Mouse (Mus musculus) hindbrain, embryonic 16.5 days (tissue): ENCODE data around the gene Agbl4. TPM values are rescaled to one million over a fixed set of nuclear protein-coding genes. Genes with fewer than 3 reads are reported as not detected.
A peak's percentile ranks its signal among the peaks of the same experiment; 100 is the strongest.

Source experiments
- ATAC-seq: fragments of 200-750 bp; cut with Nextera tagmentation; 2 replicates; pipeline ENCODE4 v1.8.0; 2017; ENCODE audit warnings: moderate TSS enrichment, moderate library complexity
- H3K27ac ChIP-seq: fragments of 300-500 bp; sonication (generic); 2 replicates; pipeline ENCODE4 v1.5.1; 2014; ENCODE audit warnings: low read depth, mild to moderate bottlenecking, control low read depth, low read length, moderate library complexity
- H3K27me3 ChIP-seq: fragments of 300-500 bp; sonication (generic); replicated peaks from 2 replicates; pipeline ENCODE4 v1.6.1; 2014; ENCODE audit warnings: low read length; ENCODE audit not compliant: control insufficient read depth, insufficient read depth
- H3K36me3 ChIP-seq: fragments of 300-500 bp; sonication (generic); 2 replicates; pipeline ENCODE4 v1.6.1; 2014; ENCODE audit warnings: mild to moderate bottlenecking, low read length, moderate library complexity, mixed read lengths; ENCODE audit not compliant: control insufficient read depth, insufficient read depth
- H3K4me1 ChIP-seq: fragments of 300-500 bp; sonication (generic); 2 replicates; pipeline ENCODE4 v1.6.1; 2014; ENCODE audit warnings: low read depth, low read length; ENCODE audit not compliant: control insufficient read depth, insufficient read depth
- H3K4me2 ChIP-seq: fragments of 300-500 bp; sonication (generic); 2 replicates; pipeline ENCODE4 v1.6.1; 2014; ENCODE audit warnings: mild to moderate bottlenecking, low read length, control low read depth, moderate library complexity
- H3K4me3 ChIP-seq: fragments of 300-500 bp; sonication (generic); 2 replicates; pipeline ENCODE4 v1.5.1; 2014; ENCODE audit warnings: mild to moderate bottlenecking, low read length, control low read depth, moderate library complexity
- H3K9ac ChIP-seq: fragments of 300-500 bp; sonication (generic); 2 replicates; pipeline ENCODE4 v1.6.1; 2014; ENCODE audit warnings: low read depth, mild to moderate bottlenecking, control low read depth, low read length, moderate library complexity
- H3K9me3 ChIP-seq: fragments of 300-500 bp; sonication (generic); 2 replicates; pipeline ENCODE4 v1.6.1; 2014; ENCODE audit warnings: mild to moderate bottlenecking, low read length, moderate library complexity; ENCODE audit not compliant: control insufficient read depth
- WGBS: fragments of 180-500 bp; shearing (Covaris S2); extraction: QIAGEN DNeasy Blood & Tissue Kit; methylation state at CpG from one replicate; pipeline ENCODE4 v1.1.7; 2014; 5-methylcytosine and 5-hydroxymethylcytosine counted together
- polyA plus RNA-seq: library from polyadenylated mRNA; unstranded; fragments of >200 nt; fragmentation: Nextera tagmentation; extraction: Ambion mirVana; gene quantifications from 2 replicates; pipeline ENCODE4 v1.2.1, GENCODE M21; 2015

Agbl4 gene
- polyA plus RNA-seq, 1 experiment from 2014 or later: 4.8 TPM

DNA sequence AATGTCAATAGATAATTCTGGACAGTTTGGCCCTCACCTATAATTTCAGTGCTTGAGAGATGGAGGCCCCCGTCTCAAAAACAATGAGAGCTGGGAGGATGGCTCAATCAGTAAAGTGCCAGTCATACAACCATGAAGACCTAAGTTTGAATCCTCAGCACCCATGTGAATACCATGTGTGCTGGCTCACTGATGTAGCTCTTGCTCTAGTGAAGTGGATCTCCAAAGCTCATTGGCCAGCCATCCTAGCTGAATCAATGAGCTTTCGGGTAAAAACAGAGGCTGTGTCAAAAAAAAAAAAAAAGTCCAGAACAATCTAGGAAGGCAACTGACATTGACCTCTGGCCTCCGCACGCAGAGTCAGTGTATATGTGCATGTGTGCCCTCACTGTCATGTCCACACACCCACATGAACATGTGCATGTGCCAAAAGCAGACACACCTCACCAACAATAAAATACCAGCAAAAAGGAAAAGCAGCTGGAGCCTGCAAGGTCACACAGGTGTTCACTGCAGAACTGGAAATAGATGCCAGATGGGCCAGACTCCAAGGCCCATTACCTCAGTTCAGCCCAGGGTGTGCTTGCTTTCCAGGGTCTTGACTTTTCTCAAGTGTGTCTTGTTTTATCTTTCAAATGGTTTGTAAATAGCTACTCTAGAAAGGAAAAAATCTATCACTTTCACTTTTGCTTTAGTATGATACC, 1192.2 kb downstream of the Agbl4 start:
- Histone ChIP-seq H3K27me3 (no peaks in the 10 kb centered on the region), H3K4me3 (no peak overlapping the region), H3K9me3 (no peaks in the 10 kb centered on the region), H3K9ac (no peak overlapping the region), H3K4me2 (no peak overlapping the region), H3K27ac (no peak overlapping the region), H3K36me3 (no peaks in the 10 kb centered on the region), H3K4me1 (no peaks in the 10 kb centered on the region)
- no peak for ATAC-seq
- 88% methylated on average over 4 of the region's 4 CpGs for WGBS

DNA sequence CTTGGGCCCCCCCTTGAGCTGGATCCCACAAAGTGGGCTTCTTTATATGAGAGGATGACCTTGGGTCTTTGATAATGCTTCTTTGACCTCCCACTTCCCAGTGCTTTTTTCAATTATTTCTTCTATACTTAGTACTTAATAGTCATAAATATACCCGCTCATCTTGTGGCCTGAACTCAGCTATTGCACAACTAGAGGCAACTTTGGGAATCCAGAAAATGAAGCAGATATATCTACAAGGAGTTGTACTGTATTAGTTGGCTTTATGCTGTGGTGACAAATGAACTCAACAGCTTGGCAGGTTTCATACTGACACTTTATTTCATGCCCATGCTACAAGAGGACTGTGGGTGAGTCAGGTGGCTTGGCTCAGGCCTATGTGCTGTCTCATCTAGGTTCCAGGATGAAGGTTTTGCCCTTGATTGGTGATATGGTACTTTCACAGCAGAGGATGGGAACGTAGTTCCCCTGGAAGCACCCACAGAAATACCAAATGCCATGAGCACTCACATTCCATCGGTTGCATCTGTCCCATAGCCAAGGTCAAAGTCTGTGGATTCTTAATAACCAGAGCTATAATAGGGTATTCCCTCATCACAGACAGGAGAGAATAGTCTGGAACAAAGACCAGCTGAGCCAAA, 1197.3 kb downstream of the Agbl4 start:
- no peak for ATAC-seq
- no peak overlapping the region for H3K4me2 ChIP-seq
- no peaks in the 10 kb centered on the region for H3K36me3 ChIP-seq
- no peaks in the 10 kb centered on the region for H3K9me3 ChIP-seq
- H3K9ac ChIP-seq: no peak overlapping the region
- H3K4me3 ChIP-seq: no peak overlapping the region
- peaks cover 3% of the 10 kb centered on the region; the same call in 1 of the 2 replicates for H3K4me1 ChIP-seq
- H3K27ac ChIP-seq: no peak overlapping the region
- 89% methylated on average over 3 of the region's 3 CpGs for WGBS
- no peaks in the 10 kb centered on the region for H3K27me3 ChIP-seq

- Histone ChIP-seq H3K4me3 (no peak overlapping the region), H3K36me3 (no peaks in the 10 kb centered on the region), H3K4me1 (peaks cover 3% of the 10 kb centered on the region; the same call in 1 of the 2 replicates), H3K9ac (no peak overlapping the region), H3K9me3 (no peaks in the 10 kb centered on the region), H3K27me3 (no peaks in the 10 kb centered on the region), H3K4me2 (no peak overlapping the region), H3K27ac (no peak overlapping the region)
- WGBS: 80% methylated on average over 2 of the region's 2 CpGs
- ATAC-seq: peak; percentile 97
These were observed 1199.8 kb downstream of the Agbl4 start for GRCm38 (mm10) chr4:111597249-111597661.

DNA sequence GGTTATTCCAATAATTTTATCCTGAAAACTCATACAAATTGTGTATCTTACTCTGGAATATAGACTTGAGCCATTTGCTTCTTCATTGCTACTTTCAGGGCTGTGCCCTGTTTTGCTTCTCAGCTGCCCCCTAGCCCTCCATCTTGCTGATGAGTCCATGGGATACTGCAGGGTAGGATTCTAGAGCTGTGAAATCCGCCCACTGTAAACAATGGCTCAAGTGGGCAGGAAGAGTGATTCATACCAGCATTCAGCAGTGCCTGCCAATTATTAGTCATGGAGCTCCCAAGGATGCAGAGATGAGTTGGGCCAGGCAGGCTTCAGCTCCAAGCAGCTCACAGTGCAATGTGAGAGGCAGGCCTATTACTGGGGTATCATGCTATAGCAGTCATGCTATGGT, 1200.5 kb downstream of the Agbl4 start:
- Histone ChIP-seq H3K4me2 (no peak overlapping the region), H3K4me1 (peaks cover 3% of the 10 kb centered on the region; the same call in 1 of the 2 replicates), H3K36me3 (no peaks in the 10 kb centered on the region), H3K4me3 (no peak overlapping the region), H3K9me3 (no peaks in the 10 kb centered on the region), H3K9ac (no peak overlapping the region), H3K27me3 (no peaks in the 10 kb centered on the region), H3K27ac (no peak overlapping the region)
- ATAC-seq: peak; percentile 27; the same call in 1 of the 2 replicates
- WGBS: 71% methylated on average over 1 of the region's 1 CpGs

- no peak for ATAC-seq
- Histone ChIP-seq H3K27ac (no peak overlapping the region), H3K9ac (no peak overlapping the region), H3K4me2 (no peak overlapping the region), H3K36me3 (no peaks in the 10 kb centered on the region), H3K27me3 (no peaks in the 10 kb centered on the region), H3K4me1 (no peaks in the 10 kb centered on the region), H3K4me3 (no peak overlapping the region), H3K9me3 (no peaks in the 10 kb centered on the region)
- WGBS: 90% methylated on average over 2 of the region's 2 CpGs
These were observed 1205.7 kb downstream of the Agbl4 start for GRCm38 (mm10) chr4:111603194-111603593.

GRCm38 (mm10) chr4:111607826-111608500, 1210.5 kb downstream of the Agbl4 start:
- ATAC-seq: no peak
- Histone ChIP-seq H3K27me3 (no peaks in the 10 kb centered on the region), H3K9me3 (no peaks in the 10 kb centered on the region), H3K4me1 (no peaks in the 10 kb centered on the region), H3K36me3 (no peaks in the 10 kb centered on the region), H3K4me2 (no peak overlapping the region), H3K9ac (no peak overlapping the region), H3K4me3 (no peak overlapping the region), H3K27ac (no peak overlapping the region)
- WGBS: 69% methylated on average over 8 of the region's 8 CpGs

- WGBS: 28% methylated on average over 2 of the region's 2 CpGs
- Histone ChIP-seq H3K9ac (no peak overlapping the region), H3K27ac (no peak overlapping the region), H3K4me2 (no peak overlapping the region), H3K4me3 (no peak overlapping the region), H3K4me1 (no peaks in the 10 kb centered on the region; the same call in 1 of the 2 replicates), H3K27me3 (no peaks in the 10 kb centered on the region), H3K36me3 (no peaks in the 10 kb centered on the region), H3K9me3 (no peaks in the 10 kb centered on the region)
- peak; percentile 68 for ATAC-seq
These were observed 1224.4 kb downstream of the Agbl4 start for GRCm38 (mm10) chr4:111621865-111622264.

GRCm38 (mm10) chr4:111624914-111625313, 1227.5 kb downstream of the Agbl4 start:
- H3K4me1 ChIP-seq: no peaks in the 10 kb centered on the region; the same call in 1 of the 2 replicates
- H3K4me3 ChIP-seq: no peak overlapping the region
- no peak overlapping the region for H3K27ac ChIP-seq
- 56% methylated on average over 5 of the region's 5 CpGs for WGBS
- H3K9me3 ChIP-seq: no peaks in the 10 kb centered on the region
- no peak overlapping the region for H3K9ac ChIP-seq
- no peaks in the 10 kb centered on the region for H3K27me3 ChIP-seq
- ATAC-seq: no peak
- no peak overlapping the region for H3K4me2 ChIP-seq
- H3K36me3 ChIP-seq: no peaks in the 10 kb centered on the region
